Mouse (Mus musculus) midbrain, embryonic 12.5 days (tissue): Measurements from ENCODE around the gene Plpp6. TPM values are rescaled to one million over a fixed set of nuclear protein-coding genes. Genes with fewer than 3 reads are reported as not detected.

Experiments
- ATAC-seq: fragments of 200-750 bp; cut with Nextera tagmentation; 2 replicates; pipeline ENCODE4 v1.8.0; 2017; ENCODE audit warnings: low read depth, moderate TSS enrichment, moderate library complexity; ENCODE audit not compliant: low FRiP score
- H3K27ac ChIP-seq: fragments of 300-500 bp; sonication (generic); replicated peaks from 2 replicates; pipeline ENCODE4 v1.5.1; 2016; ENCODE audit warnings: mild to moderate bottlenecking
- H3K27me3 ChIP-seq: fragments of 300-500 bp; sonication (generic); 2 replicates; pipeline ENCODE4 v1.6.1; 2016; ENCODE audit warnings: mild to moderate bottlenecking
- H3K36me3 ChIP-seq: fragments of 300-500 bp; sonication (generic); 2 replicates; pipeline ENCODE4 v1.6.1; 2016
- H3K4me1 ChIP-seq: fragments of 300-500 bp; sonication (generic); 2 replicates; pipeline ENCODE4 v1.6.1; 2016
- H3K4me2 ChIP-seq: fragments of 300-500 bp; sonication (generic); replicated peaks from 2 replicates; pipeline ENCODE4 v1.6.1; 2016; ENCODE audit warnings: mild to moderate bottlenecking, moderate library complexity
- H3K4me3 ChIP-seq: fragments of 300-500 bp; sonication (generic); 2 replicates; pipeline ENCODE4 v1.5.1; 2016; ENCODE audit warnings: mild to moderate bottlenecking
- H3K9ac ChIP-seq: fragments of 300-500 bp; sonication (generic); replicated peaks from 2 replicates; pipeline ENCODE4 v1.6.1; 2016; ENCODE audit warnings: mild to moderate bottlenecking, moderate library complexity
- H3K9me3 ChIP-seq: fragments of 300-500 bp; sonication (generic); 2 replicates; pipeline ENCODE4 v1.6.1; 2016; ENCODE audit warnings: mild to moderate bottlenecking
- WGBS: fragments of 180-500 bp; shearing (Covaris S2); methylation state at CpG from one replicate; pipeline ENCODE4 v1.1.7; 2016; 5-methylcytosine and 5-hydroxymethylcytosine counted together
- polyA plus RNA-seq: library from polyadenylated mRNA; unstranded; fragments of >200 nt; fragmentation: Nextera tagmentation; extraction: Ambion mirVana; gene quantifications from 2 replicates; pipeline ENCODE4 v1.2.1, GENCODE M21; 2016

Plpp6 gene
- polyA plus RNA-seq, 1 experiment from 2014 or later = 8.2 TPM

- Histone ChIP-seq H3K9me3 (no peaks in the 10 kb centered on the region), H3K27me3 (no peaks in the 10 kb centered on the region), H3K36me3 (peaks cover 73% of the 10 kb centered on the region), H3K27ac (no peak overlapping the region), H3K9ac (no peak overlapping the region), H3K4me1 (no peaks in the 10 kb centered on the region), H3K4me2 (no peak overlapping the region), H3K4me3 (no peak overlapping the region)
- 92% methylated on average over 8 of the region's 8 CpGs for WGBS
- ATAC-seq = no peak
Observed at GRCm38 (mm10) chr19:29015410-29016203, 51.9 kb downstream of the Plpp6 start.

GRCm38 (mm10) chr19:29016204-29016765, 52.5 kb downstream of the Plpp6 start:
- Histone ChIP-seq H3K27me3 (no peaks in the 10 kb centered on the region), H3K36me3 (peaks cover 72% of the 10 kb centered on the region), H3K9me3 (no peaks in the 10 kb centered on the region), H3K27ac (no peak overlapping the region), H3K4me2 (no peak overlapping the region), H3K4me1 (no peaks in the 10 kb centered on the region), H3K9ac (no peak overlapping the region), H3K4me3 (no peak overlapping the region)
- no peak for ATAC-seq
- 93% methylated on average over 5 of the region's 5 CpGs for WGBS

Other genes with a start within 250 kb of the Plpp6 start
- gene Slc1a1, start 128.9 kb upstream of the Plpp6 start, polyA plus RNA-seq = 3.6 and 4.0 TPM in 2 replicates
- 0.17 and 0.64 TPM in 2 replicates for gene 4430402I18Rik, start 3.8 kb downstream of the Plpp6 start, polyA plus RNA-seq
- 59.2 and 60.5 TPM in 2 replicates for gene Cdc37l1, start 26.4 kb downstream of the Plpp6 start, polyA plus RNA-seq
- 77.2 and 78.0 TPM in 2 replicates for gene Ak3, start 84.0 kb downstream of the Plpp6 start, polyA plus RNA-seq
- gene Rcl1, start 137.4 kb downstream of the Plpp6 start, polyA plus RNA-seq = 35.3 and 41.0 TPM in 2 replicates